Mouse (Mus musculus): Measurements from ENCODE around the gene Hps5. TPM values are rescaled to one million over a fixed set of nuclear protein-coding genes. Genes with fewer than 3 reads are reported as not detected.

Gene Hps5
- polyA plus RNA-seq, 1 experiment from 2014 or later, result 9.7 TPM

GRCm38 (mm10) chr7:46712250-46712649 is 83.6 kb downstream of the Hps5 start:
- peaks cover 7% of the 10 kb centered on the region for H3K4me1 ChIP-seq (ENCODE audit: control insufficient read depth, insufficient read depth, low read depth, low read length)
- H3K4me2 ChIP-seq (ENCODE audit: low read length), result no peak overlapping the region
- no peak for ATAC-seq
- WGBS, result 75% methylated on average over 6 of the region's 6 CpGs
- no peaks in the 10 kb centered on the region for H3K36me3 ChIP-seq (ENCODE audit: control insufficient read depth, insufficient read depth, low read length)
- no peaks in the 10 kb centered on the region for H3K27me3 ChIP-seq (replicated peaks; ENCODE audit: control insufficient read depth, insufficient read depth, low read length)
- no peaks in the 10 kb centered on the region for H3K9me3 ChIP-seq (ENCODE audit: control insufficient read depth, low read length)
- H3K9ac ChIP-seq (ENCODE audit: low read depth, low read length), result no peak overlapping the region
- no peak overlapping the region for H3K4me3 ChIP-seq (ENCODE audit: low read length)
- no peak overlapping the region for H3K27ac ChIP-seq (ENCODE audit: low read depth, low read length)

Other genes starting within 250 kb of the Hps5 start
- gene Sergef, start 156.3 kb downstream of the Hps5 start, polyA plus RNA-seq (2015; fragmentation: Nextera tagmentation; extraction: Ambion mirVana), result 42.2 and 50.6 TPM in 2 replicates
- 0.61 and 1.2 TPM in 2 replicates for gene Tph1, start 123.5 kb downstream of the Hps5 start, polyA plus RNA-seq (2015; fragmentation: Nextera tagmentation; extraction: Ambion mirVana)
- gene Saal1, start 85.4 kb downstream of the Hps5 start, polyA plus RNA-seq (2015; fragmentation: Nextera tagmentation; extraction: Ambion mirVana), result 14.1 and 16.2 TPM in 2 replicates
- gene Saa3, start 80.4 kb downstream of the Hps5 start, polyA plus RNA-seq (2015; fragmentation: Nextera tagmentation; extraction: Ambion mirVana), result 0.19 and 0.20 TPM in 2 replicates
- not detected in 2 replicates for gene Saa4, start 63.5 kb downstream of the Hps5 start, polyA plus RNA-seq (2015; fragmentation: Nextera tagmentation; extraction: Ambion mirVana)
- gene Saa1, start 53.1 kb downstream of the Hps5 start, polyA plus RNA-seq (2015; fragmentation: Nextera tagmentation; extraction: Ambion mirVana), result 0.27 and 0.56 TPM in 2 replicates
- gene Saa2, start 44.3 kb downstream of the Hps5 start, polyA plus RNA-seq (2015; fragmentation: Nextera tagmentation; extraction: Ambion mirVana), result 0.57 and 0.58 TPM in 2 replicates
- gene Gtf2h1, start within 50 bp of the Hps5 start, polyA plus RNA-seq (2015; fragmentation: Nextera tagmentation; extraction: Ambion mirVana), result 41.0 and 41.2 TPM in 2 replicates
- gene Ldha, start 45.4 kb upstream of the Hps5 start, polyA plus RNA-seq (2015; fragmentation: Nextera tagmentation; extraction: Ambion mirVana), result 894 and 950 TPM in 2 replicates
- gene Ldhc, start 65.1 kb upstream of the Hps5 start, polyA plus RNA-seq (2015; fragmentation: Nextera tagmentation; extraction: Ambion mirVana), result 0.25 and 0.55 TPM in 2 replicates
- gene Tsg101, start 123.9 kb upstream of the Hps5 start, polyA plus RNA-seq (2015; fragmentation: Nextera tagmentation; extraction: Ambion mirVana), result 311 and 323 TPM in 2 replicates
- gene Uevld, start 162.5 kb upstream of the Hps5 start, polyA plus RNA-seq (2015; fragmentation: Nextera tagmentation; extraction: Ambion mirVana), result 4.7 and 5.0 TPM in 2 replicates
- gene Gm9999, start 187.5 kb upstream of the Hps5 start, polyA plus RNA-seq (2015; fragmentation: Nextera tagmentation; extraction: Ambion mirVana), result not detected in 2 replicates
- 7.4 and 8.0 TPM in 2 replicates for gene Spty2d1, start 212.3 kb upstream of the Hps5 start, polyA plus RNA-seq (2015; fragmentation: Nextera tagmentation; extraction: Ambion mirVana)

Measured in hindbrain, embryonic 16.5 days (tissue).